Mouse (Mus musculus) liver, embryonic 16.5 days (tissue): ENCODE data around the gene Arhgap28. TPM values are rescaled to one million over a fixed set of nuclear protein-coding genes. Genes with fewer than 3 reads are reported as not detected.

ENCODE experiments used
- ATAC-seq: fragments of 200-750 bp; cut with Nextera tagmentation; 2 replicates; pipeline ENCODE4 v1.8.0; 2017; ENCODE audit warnings: low read depth, mild to moderate bottlenecking, moderate number of reproducible peaks, moderate library complexity
- H3K27ac ChIP-seq: fragments of 300-500 bp; sonication (generic); 2 replicates; pipeline ENCODE4 v1.5.1; 2014; ENCODE audit warnings: mild to moderate bottlenecking, low read length
- H3K27me3 ChIP-seq: fragments of 300-500 bp; sonication (generic); 2 replicates; pipeline ENCODE4 v1.6.1; 2014; ENCODE audit warnings: low read depth, low read length, mixed read lengths; ENCODE audit not compliant: control insufficient read depth, insufficient read depth
- H3K36me3 ChIP-seq: fragments of 300-500 bp; sonication (generic); 2 replicates; pipeline ENCODE4 v1.6.1; 2014; ENCODE audit warnings: mild to moderate bottlenecking; ENCODE audit not compliant: control insufficient read depth, insufficient read depth
- H3K4me1 ChIP-seq: fragments of 300-500 bp; sonication (generic); 2 replicates; pipeline ENCODE4 v1.6.1; 2014; ENCODE audit warnings: low read depth, low read length, mixed read lengths; ENCODE audit not compliant: control insufficient read depth
- H3K4me2 ChIP-seq: fragments of 300-500 bp; sonication (generic); 2 replicates; pipeline ENCODE4 v1.6.1; 2014; ENCODE audit warnings: low read depth, low read length, mixed read lengths
- H3K4me3 ChIP-seq: fragments of 300-500 bp; sonication (generic); 2 replicates; pipeline ENCODE4 v1.5.1; 2014; ENCODE audit warnings: low read depth, mild to moderate bottlenecking, low read length
- H3K9ac ChIP-seq: fragments of 300-500 bp; sonication (generic); 2 replicates; pipeline ENCODE4 v1.6.1; 2014; ENCODE audit warnings: low read depth, low read length
- H3K9me3 ChIP-seq: fragments of 300-500 bp; sonication (generic); replicated peaks from 2 replicates; pipeline ENCODE4 v1.6.1; 2016; ENCODE audit warnings: low read length; ENCODE audit not compliant: control insufficient read depth
- WGBS: fragments of 180-500 bp; shearing (Covaris S2); extraction: QIAGEN DNeasy Blood & Tissue Kit; methylation state at CpG from one replicate; pipeline ENCODE4 v1.1.7; 2014; ENCODE audit not compliant: insufficient replicate concordance; 5-methylcytosine and 5-hydroxymethylcytosine counted together
- polyA plus RNA-seq: library from polyadenylated mRNA; unstranded; fragments of >200 nt; fragmentation: Nextera tagmentation; extraction: Ambion mirVana; gene quantifications from 2 replicates; pipeline ENCODE4 v1.2.1, GENCODE M21; 2015

The Arhgap28 gene
- polyA plus RNA-seq, 1 experiment from 2014 or later: 1.3 TPM

DNA sequence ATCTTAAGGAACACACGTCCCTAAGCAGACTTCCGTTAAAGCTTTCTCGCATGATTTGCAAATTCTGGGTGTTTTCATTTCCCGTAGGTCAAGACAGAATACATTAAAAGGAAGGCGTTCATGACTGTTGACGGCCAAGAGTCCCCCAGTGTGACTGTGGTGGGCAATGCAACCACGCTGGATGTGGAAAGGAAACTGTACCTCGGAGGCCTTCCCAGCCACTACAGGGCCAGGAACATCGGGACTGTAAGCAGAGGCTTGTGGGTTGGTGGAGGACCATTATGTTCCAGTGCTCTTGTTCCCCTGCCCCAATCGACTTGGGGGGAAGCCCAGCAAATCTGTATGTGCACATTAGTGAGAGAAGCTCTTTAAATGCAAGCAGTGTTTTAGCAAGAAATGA is 187.0 kb downstream of the Arhgap28 start:
- Histone ChIP-seq H3K27ac (no peak overlapping the region), H3K4me2 (no peak overlapping the region), H3K27me3 (no peaks in the 10 kb centered on the region), H3K9ac (no peak overlapping the region), H3K4me1 (no peaks in the 10 kb centered on the region), H3K36me3 (no peaks in the 10 kb centered on the region), H3K4me3 (no peak overlapping the region), H3K9me3 (no peaks in the 10 kb centered on the region; the same call in 1 of the 2 replicates)
- no peak for ATAC-seq
- WGBS: 76% methylated on average over 10 of the region's 10 CpGs

DNA sequence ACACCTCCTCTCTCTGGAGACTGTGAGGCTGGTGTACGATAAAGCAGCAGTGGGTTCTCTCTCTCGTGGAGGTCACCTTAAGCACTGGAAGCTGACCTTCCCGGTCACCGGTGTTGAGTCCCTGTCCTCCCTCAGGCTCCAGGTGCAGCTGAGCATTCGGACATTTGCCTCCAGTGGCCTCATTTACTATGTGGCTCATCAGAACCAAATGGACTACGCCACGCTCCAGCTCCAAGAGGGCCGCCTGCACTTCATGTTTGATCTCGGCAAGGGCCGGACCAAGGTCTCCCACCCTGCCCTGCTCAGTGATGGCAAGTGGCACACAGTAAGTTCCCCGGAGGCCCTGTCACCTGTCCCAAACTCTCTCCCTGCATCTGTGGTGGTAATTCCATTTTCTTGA is 188.2 kb downstream of the Arhgap28 start:
- no peaks in the 10 kb centered on the region; the same call in 1 of the 2 replicates for H3K9me3 ChIP-seq
- no peaks in the 10 kb centered on the region for H3K27me3 ChIP-seq
- WGBS: 78% methylated on average over 11 of the region's 11 CpGs
- H3K36me3 ChIP-seq: no peaks in the 10 kb centered on the region
- no peak overlapping the region for H3K4me2 ChIP-seq
- no peak overlapping the region for H3K4me3 ChIP-seq
- no peak overlapping the region for H3K27ac ChIP-seq
- no peak overlapping the region for H3K9ac ChIP-seq
- no peak for ATAC-seq
- no peaks in the 10 kb centered on the region for H3K4me1 ChIP-seq

DNA sequence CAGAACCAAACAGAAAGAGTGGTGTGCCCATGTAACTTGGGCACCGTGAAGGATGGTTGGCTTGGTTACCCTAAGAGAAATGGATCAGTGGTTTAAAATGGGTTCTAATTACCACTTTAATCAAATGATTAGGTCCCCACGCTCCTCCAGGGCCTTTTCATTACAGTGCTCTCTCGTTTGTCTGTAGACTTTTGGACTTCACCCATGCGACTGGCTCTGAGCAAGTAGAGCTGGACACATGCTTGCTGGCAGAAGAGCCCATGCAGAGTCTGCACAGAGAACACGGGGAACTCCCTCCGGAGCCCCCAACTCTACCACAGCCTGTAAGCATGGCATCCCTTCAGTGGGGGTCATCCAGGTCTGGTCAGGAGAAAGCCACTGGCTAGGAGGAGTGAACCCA is 190.3 kb downstream of the Arhgap28 start:
- ATAC-seq: no peak
- no peak overlapping the region for H3K4me3 ChIP-seq

DNA sequence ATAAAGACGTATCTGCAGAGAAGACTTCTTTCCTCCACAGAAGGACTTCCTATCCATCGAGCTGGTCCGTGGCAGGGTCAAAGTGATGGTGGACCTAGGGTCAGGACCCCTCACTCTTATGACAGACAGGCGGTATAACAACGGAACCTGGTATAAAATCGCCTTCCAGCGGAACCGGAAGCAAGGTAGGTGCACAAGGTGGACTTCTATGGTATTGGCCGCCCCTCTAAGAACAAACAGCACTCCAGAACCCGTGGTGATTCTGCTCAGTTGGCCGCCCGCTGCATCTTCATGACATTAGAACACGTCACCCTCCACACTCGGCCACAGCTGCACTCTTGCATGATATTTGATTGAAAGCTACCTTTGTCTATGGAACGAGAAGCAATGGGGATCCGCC is 194.7 kb downstream of the Arhgap28 start:
- no peaks in the 10 kb centered on the region for H3K36me3 ChIP-seq

More for the DNA sequence above, 190.3 kb downstream of the Arhgap28 start:
- Histone ChIP-seq H3K9me3 (no peaks in the 10 kb centered on the region; the same call in 1 of the 2 replicates), H3K4me2 (no peak overlapping the region), H3K27me3 (no peaks in the 10 kb centered on the region), H3K9ac (no peak overlapping the region), H3K27ac (no peak overlapping the region), H3K36me3 (no peaks in the 10 kb centered on the region), H3K4me1 (no peaks in the 10 kb centered on the region)
- WGBS: 59% methylated on average over 6 of the region's 6 CpGs

More for the DNA sequence above, 194.7 kb downstream of the Arhgap28 start:
- H3K4me3 ChIP-seq: no peak overlapping the region
- H3K27ac ChIP-seq: no peak overlapping the region
- ATAC-seq: no peak
- H3K4me1 ChIP-seq: no peaks in the 10 kb centered on the region
- no peak overlapping the region for H3K4me2 ChIP-seq
- H3K9ac ChIP-seq: no peak overlapping the region
- no peaks in the 10 kb centered on the region for H3K9me3 ChIP-seq
- 74% methylated on average over 16 of the region's 16 CpGs for WGBS
- no peaks in the 10 kb centered on the region for H3K27me3 ChIP-seq
